Mouse (Mus musculus): ENCODE measurements around the gene Padi3. TPM values are rescaled to one million over a fixed set of nuclear protein-coding genes. Genes with fewer than 3 reads are reported as not detected.

Gene Padi3
- total RNA-seq (2014; rRNA removed) (not detected in 2 replicates), polyA plus RNA-seq (2015; fragmentation: Nextera tagmentation; extraction: Ambion mirVana) (0.05 TPM in 2 replicates)

DNA sequence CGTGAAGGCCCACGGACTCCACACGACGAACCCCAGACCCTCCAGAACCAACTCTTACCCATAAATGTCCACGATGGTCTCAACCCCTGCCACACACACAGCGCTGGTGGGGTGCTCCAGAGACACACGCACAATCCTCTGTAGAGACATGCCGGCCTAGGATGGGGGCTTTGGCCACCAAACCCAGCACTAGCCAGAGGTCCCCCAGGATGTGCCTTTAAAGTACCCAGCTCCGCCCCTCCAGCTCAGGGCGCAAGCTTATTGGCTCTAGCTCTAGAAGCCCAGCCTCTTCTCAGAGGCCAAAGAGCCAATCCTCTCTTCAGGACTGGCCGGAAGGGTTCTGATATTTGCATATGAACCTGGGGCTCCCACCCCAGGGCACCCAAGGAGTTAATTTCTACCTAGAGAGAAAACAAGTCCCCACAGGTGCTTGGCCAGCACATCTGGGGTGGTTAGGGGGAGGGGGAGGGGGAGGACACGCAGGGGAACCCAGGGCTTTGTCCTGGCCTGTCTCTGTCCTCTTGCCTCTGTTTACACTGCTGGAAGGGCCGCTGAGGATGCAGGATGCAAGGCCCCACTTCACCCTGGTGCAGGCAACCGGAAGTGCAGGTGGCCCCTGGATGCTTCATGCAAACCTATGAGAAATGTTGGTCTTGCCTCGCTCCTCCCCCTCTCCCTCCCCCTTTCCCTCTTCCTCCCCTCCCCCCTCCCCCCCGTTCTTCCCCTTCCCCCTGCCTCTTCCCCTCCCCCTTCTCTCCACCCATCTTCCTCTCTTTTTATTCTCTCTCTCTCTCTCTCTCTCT lies at the start of gene Padi3:
Padi3 (minus strand) TSS at position 191 of the 803 bp plus-strand sequence.
- Histone ChIP-seq H3K36me3 (ENCODE audit: insufficient read depth, low read length) (no peaks in the 10 kb centered on the region), H3K4me3 (ENCODE audit: low read length) (no peak within 1 kb of the TSS), H3K4me2 (ENCODE audit: low read depth, low read length) (no peak within 1 kb of the TSS), H3K9me3 (ENCODE audit: low read length) (no peaks in the 10 kb centered on the region), H3K4me1 (ENCODE audit: insufficient read depth, low read length) (no peaks in the 10 kb centered on the region), H3K9ac (replicated peaks; ENCODE audit: low read length) (no peak within 1 kb of the TSS), H3K27ac (no peak within 1 kb of the TSS), H3K27me3 (ENCODE audit: insufficient read depth, low read length) (no peaks in the 10 kb centered on the region)
- DNase-seq (ENCODE audit: low spot score) (no peak), ATAC-seq (no peak)
- whole genome bisulfite sequencing = 76% methylated on average over 16 of the region's 16 CpGs
- TF ChIP-seq CTCF (IDR thresholded peaks at IDR 0.05; ENCODE audit: low read depth) = no peak

DNA sequence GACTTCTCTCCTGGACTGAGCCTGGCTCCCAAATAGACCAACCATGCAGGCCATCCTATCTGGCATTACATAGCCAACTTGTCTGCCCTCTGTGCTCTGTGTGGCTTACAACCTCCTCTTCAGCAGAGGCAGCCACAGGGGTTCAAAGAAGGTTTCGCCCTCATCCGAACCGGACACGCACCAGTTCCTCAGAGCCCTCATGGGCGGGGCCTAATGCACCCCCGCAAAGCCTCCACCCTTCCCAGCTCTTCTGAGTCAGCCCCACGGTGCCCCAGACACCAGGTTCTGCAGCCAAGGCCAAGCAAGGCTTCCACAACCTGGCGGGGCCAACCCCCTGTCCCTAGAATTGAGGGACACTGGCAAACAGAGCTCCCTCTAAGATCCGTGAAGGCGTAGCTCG lies 48.8 kb upstream of the Padi3 start:
- H3K4me1 ChIP-seq (ENCODE audit: insufficient read depth, low read length) = no peaks in the 10 kb centered on the region
- no peak for DNase-seq (ENCODE audit: low spot score)
- no peak for TF ChIP-seq CTCF (IDR thresholded peaks at IDR 0.05; ENCODE audit: low read depth)

DNA sequence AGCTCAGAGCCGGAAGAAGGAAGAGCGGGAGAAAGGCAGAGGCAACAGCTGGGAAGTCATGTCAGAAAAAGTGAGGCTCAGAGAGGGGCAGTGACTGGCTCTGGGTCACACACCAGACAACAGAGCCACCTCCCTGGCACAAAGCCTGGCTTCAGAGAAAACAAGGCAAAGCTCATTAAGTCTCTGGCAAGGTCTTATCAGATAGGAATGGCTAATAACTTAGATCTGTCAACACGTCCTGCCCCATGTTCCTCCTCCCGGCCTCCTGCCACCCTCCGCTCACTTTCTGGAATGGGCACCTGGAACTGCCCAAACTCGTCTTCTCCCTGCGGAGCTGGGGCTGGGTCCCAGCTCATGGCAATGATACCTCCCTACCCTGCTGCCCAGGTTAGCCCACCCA lies 47.4 kb upstream of the Padi3 start:
- ATAC-seq (no peak), DNase-seq (ENCODE audit: low spot score) (no peak)
- H3K4me3 ChIP-seq (ENCODE audit: low read length) = no peak overlapping the region
- WGBS = 71% methylated on average over 7 of the region's 7 CpGs
- no peaks in the 10 kb centered on the region for H3K9me3 ChIP-seq (ENCODE audit: low read length)
- no peak overlapping the region for H3K9ac ChIP-seq (replicated peaks; ENCODE audit: low read length)
- H3K36me3 ChIP-seq (ENCODE audit: insufficient read depth, low read length) = no peaks in the 10 kb centered on the region
- H3K27me3 ChIP-seq (ENCODE audit: insufficient read depth, low read length) = no peaks in the 10 kb centered on the region
- H3K4me1 ChIP-seq (ENCODE audit: insufficient read depth, low read length) = no peaks in the 10 kb centered on the region
- H3K27ac ChIP-seq = no peak overlapping the region
- H3K4me2 ChIP-seq (ENCODE audit: low read depth, low read length) = no peak overlapping the region
- no peak for TF ChIP-seq CTCF (IDR thresholded peaks at IDR 0.05; ENCODE audit: low read depth)

More for the DNA sequence above, 48.8 kb upstream of the Padi3 start:
- no peak overlapping the region for H3K9ac ChIP-seq (replicated peaks; ENCODE audit: low read length)
- no peak for ATAC-seq
- H3K4me2 ChIP-seq (ENCODE audit: low read depth, low read length) = no peak overlapping the region
- WGBS = 83% methylated on average over 11 of the region's 11 CpGs
- no peaks in the 10 kb centered on the region for H3K36me3 ChIP-seq (ENCODE audit: insufficient read depth, low read length)
- H3K9me3 ChIP-seq (ENCODE audit: low read length) = no peaks in the 10 kb centered on the region
- H3K4me3 ChIP-seq (ENCODE audit: low read length) = no peak overlapping the region
- no peaks in the 10 kb centered on the region for H3K27me3 ChIP-seq (ENCODE audit: insufficient read depth, low read length)
- H3K27ac ChIP-seq = no peak overlapping the region

DNA sequence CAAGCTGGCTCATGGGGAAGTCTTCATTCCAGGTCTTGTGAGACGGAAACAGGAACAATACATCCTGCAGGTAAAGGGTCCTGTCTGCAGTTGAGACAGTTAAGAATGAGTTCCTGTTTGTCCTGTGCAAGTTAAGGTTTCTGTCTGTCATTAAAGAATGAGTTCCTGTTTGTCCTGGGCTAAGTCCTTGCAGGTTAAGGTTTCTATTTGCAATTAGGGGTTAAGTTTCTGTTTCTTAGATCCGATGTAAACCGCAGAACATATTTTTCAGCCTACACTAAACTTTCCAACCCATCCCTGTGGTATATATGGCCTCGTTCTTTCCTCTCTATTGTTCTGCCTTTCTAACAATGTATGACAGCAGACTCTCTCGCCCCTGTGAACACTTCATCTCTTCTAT lies 46.6 kb upstream of the Padi3 start:
- no peaks in the 10 kb centered on the region for H3K9me3 ChIP-seq (ENCODE audit: low read length)
- H3K36me3 ChIP-seq (ENCODE audit: insufficient read depth, low read length) = no peaks in the 10 kb centered on the region
- ATAC-seq (no peak), DNase-seq (ENCODE audit: low spot score) (no peak)
- no peaks in the 10 kb centered on the region for H3K27me3 ChIP-seq (ENCODE audit: insufficient read depth, low read length)
- 79% methylated on average over 5 of the region's 5 CpGs for WGBS
- H3K4me1 ChIP-seq (ENCODE audit: insufficient read depth, low read length) = no peaks in the 10 kb centered on the region
- TF ChIP-seq CTCF (IDR thresholded peaks at IDR 0.05; ENCODE audit: low read depth) = no peak
- H3K4me3 ChIP-seq (ENCODE audit: low read length) = no peak overlapping the region
- H3K4me2 ChIP-seq (ENCODE audit: low read depth, low read length) = no peak overlapping the region
- no peak overlapping the region for H3K9ac ChIP-seq (replicated peaks; ENCODE audit: low read length)
- no peak overlapping the region for H3K27ac ChIP-seq

DNA sequence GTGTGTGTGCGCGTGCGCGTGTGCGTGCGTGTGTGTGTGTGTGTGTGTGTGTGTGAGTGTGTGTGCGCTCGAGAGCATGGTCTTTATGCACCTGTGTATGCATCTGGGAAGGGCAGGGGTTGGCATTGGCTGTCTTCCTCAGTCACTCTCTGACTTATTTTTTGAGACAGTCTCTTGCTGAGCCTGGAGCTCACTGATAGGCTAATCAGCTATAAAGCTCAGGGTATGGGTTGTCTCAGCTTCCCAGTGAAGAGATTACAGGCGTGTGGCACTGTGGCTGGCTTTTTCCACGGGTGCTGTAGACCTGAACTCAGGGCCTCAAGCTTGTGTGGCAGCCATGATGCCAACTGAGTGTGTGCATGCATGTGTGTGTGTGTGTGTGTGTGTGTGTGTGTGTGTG lies 44.7 kb upstream of the Padi3 start:
- 79% methylated on average over 8 of the region's 10 CpGs for WGBS
- no peaks in the 10 kb centered on the region for H3K4me1 ChIP-seq (ENCODE audit: insufficient read depth, low read length)
- H3K9me3 ChIP-seq (ENCODE audit: low read length) = no peaks in the 10 kb centered on the region
- H3K4me3 ChIP-seq (ENCODE audit: low read length) = no peak overlapping the region
- no peak overlapping the region for H3K4me2 ChIP-seq (ENCODE audit: low read depth, low read length)
- ATAC-seq = no peak
- no peaks in the 10 kb centered on the region for H3K27me3 ChIP-seq (ENCODE audit: insufficient read depth, low read length)
- no peaks in the 10 kb centered on the region for H3K36me3 ChIP-seq (ENCODE audit: insufficient read depth, low read length)
- no peak overlapping the region for H3K9ac ChIP-seq (replicated peaks; ENCODE audit: low read length)
- TF ChIP-seq CTCF (IDR thresholded peaks at IDR 0.05; ENCODE audit: low read depth) = no peak
- no peak overlapping the region for H3K27ac ChIP-seq
- DNase-seq (ENCODE audit: low spot score) = no peak

DNA sequence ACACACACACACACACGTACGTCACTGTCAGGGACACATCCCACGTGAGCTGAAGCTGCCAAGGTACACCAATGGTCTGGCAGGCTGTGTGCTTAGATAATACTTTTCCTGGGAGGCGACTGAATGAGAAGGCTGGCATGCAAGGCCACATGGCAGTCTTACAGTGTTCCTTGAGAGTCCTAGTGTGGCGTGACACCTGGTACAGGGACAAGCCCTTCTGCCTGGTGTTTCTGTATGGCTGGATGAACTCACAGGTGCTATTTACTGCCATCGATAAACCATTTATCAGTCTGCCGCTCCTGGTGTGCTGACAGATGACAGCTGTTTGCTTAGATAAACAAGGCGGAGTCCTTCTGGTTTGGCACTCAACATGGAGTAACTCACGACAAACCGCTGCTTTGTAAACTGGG lies 44.0 kb upstream of the Padi3 start:
- ATAC-seq = no peak

DNA sequence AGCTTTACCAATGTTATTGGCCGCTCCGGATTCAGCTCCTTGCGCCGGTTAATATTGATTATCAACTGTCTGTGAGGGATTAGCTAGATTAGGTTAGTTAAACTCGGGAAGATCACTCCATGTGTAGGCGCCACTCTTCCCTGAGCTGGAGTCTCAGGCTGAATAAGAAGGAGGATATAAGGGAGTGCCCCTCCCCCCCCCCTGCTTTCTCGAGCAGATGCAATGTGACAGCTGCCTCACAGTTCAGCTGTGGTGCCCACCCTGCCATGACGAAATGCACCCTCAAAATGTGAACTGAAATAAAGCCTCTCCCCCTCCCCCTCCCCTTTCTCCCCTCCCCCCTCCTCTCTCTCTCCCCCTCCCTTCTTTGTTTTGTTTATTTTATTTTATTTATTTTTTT lies 43.2 kb upstream of the Padi3 start:
- no peaks in the 10 kb centered on the region for H3K36me3 ChIP-seq (ENCODE audit: insufficient read depth, low read length)
- TF ChIP-seq CTCF (IDR thresholded peaks at IDR 0.05; ENCODE audit: low read depth) = no peak
- H3K27me3 ChIP-seq (ENCODE audit: insufficient read depth, low read length) = no peaks in the 10 kb centered on the region
- no peak overlapping the region for H3K4me3 ChIP-seq (ENCODE audit: low read length)
- no peak overlapping the region for H3K4me2 ChIP-seq (ENCODE audit: low read depth, low read length)
- ATAC-seq = peak; percentile 45; the same call in 1 of the 2 replicates
- no peaks in the 10 kb centered on the region for H3K4me1 ChIP-seq (ENCODE audit: insufficient read depth, low read length)
- H3K9ac ChIP-seq (replicated peaks; ENCODE audit: low read length) = no peak overlapping the region
- no peak overlapping the region for H3K27ac ChIP-seq
- DNase-seq (ENCODE audit: low spot score) = no peak
- 57% methylated on average over 8 of the region's 8 CpGs for WGBS
- H3K9me3 ChIP-seq (ENCODE audit: low read length) = no peaks in the 10 kb centered on the region

More for the DNA sequence above, 44.0 kb upstream of the Padi3 start:
- H3K27ac ChIP-seq = no peak overlapping the region
- no peak overlapping the region for H3K9ac ChIP-seq (replicated peaks; ENCODE audit: low read length)
- no peak for DNase-seq (ENCODE audit: low spot score)
- H3K4me1 ChIP-seq (ENCODE audit: insufficient read depth, low read length) = no peaks in the 10 kb centered on the region
- no peaks in the 10 kb centered on the region for H3K27me3 ChIP-seq (ENCODE audit: insufficient read depth, low read length)
- 59% methylated on average over 10 of the region's 10 CpGs for WGBS
- H3K4me3 ChIP-seq (ENCODE audit: low read length) = no peak overlapping the region
- H3K9me3 ChIP-seq (ENCODE audit: low read length) = no peaks in the 10 kb centered on the region
- H3K36me3 ChIP-seq (ENCODE audit: insufficient read depth, low read length) = no peaks in the 10 kb centered on the region
- no peak for TF ChIP-seq CTCF (IDR thresholded peaks at IDR 0.05; ENCODE audit: low read depth)
- no peak overlapping the region for H3K4me2 ChIP-seq (ENCODE audit: low read depth, low read length)
